Mouse (Mus musculus) adrenal gland, postnatal 10 days (tissue): ENCODE measurements at regions not wholly inside any gene's neighbourhood (a gene's known extent, or its start where the extent isn't known, plus 50 kb on each side); places are given as distances from the start of the nearest gene placed in this dataset.
A peak's percentile ranks its signal among the peaks of the same experiment; 100 is the strongest.

Source experiments
- DNase-seq: peaks from one replicate; pipeline ENCODE4 v3.0.0; 2021; ENCODE audit warnings: mixed read lengths

DNA sequence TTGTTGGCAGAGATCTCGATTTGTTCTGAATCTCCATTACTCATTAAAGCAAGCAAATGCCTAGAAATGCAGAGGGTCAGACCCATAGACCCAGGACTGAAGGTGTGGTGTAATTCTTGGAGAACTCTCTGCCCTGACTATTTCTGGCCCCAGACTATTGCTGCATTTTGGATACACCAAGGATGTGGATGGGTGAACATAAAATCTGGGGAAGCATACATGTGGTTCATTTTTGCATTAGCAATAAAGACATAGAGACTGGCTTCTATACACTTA lies 303.0 kb downstream of the Meis1 start:
- DNase-seq = no peak

- no peak for DNase-seq
These were observed 303.5 kb downstream of the Meis1 start for GRCm38 (mm10) chr11:18715050-18715850.

DNA sequence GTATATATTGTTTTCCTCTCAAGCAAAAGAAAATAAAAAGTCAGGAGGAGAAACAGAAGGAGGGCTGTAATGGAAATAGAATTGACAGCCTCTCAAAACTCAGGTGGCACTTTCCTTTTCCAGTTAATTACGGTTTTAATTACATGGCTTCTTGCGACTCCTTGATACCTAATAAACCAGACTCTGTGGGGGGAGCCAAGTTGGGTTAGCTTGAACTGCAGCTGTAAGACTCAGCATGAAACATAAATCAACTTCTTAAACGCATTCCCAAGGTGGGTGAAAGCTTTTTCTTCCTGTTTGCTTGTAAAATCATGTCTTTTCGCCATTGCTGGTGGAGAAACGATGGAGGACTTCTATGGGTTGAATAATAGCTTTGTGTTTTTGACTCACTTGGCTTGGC lies 304.4 kb downstream of the Meis1 start:
- DNase-seq = no peak

- no peak for DNase-seq
These were observed 306.1 kb downstream of the Meis1 start for GRCm38 (mm10) chr11:18712642-18713053.

DNA sequence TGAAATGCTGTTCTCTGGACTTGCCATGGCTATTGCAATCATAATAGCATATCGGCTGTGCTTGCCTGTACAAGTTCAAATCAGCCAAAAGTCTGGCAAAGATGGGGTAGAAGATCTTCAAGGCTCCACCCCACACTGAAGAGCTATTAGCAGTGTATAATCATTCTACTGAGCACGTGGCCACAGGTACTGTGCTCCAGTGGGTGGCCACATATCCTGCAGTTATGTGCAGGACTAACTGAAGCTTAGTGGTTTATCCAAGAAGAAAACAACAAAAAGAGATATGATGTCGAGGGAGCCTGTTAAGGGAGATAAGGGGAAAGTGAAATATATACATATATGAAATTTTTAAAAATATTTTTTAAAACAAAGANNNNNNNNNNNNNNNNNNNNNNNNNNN lies 309.2 kb downstream of the Meis1 start:
- no peak for DNase-seq

GRCm38 (mm10) chr11:18681593-18681992 lies 337.2 kb downstream of the Meis1 start:
- DNase-seq = no peak

GRCm38 (mm10) chr11:18676876-18677275 lies 341.9 kb downstream of the Meis1 start:
- no peak for DNase-seq

DNA sequence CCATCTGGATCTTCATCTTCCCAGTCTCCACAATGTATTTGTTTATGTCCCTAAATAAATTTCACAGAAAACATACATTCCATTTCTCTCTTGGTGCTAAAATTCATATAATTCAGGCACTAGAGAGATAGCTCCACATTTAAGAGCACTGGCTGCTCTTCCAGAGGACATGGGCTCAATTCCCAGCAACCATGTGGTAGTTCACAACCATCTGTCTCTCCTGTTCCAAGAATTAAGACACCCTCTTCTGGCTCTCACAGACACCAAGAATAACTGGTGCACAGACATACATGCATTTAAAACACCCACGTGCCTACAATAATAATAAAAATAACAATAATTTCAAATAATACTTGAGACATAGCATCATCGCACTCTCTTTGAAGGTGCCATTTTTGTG lies 347.8 kb downstream of the Meis1 start:
- DNase-seq = no peak

- DNase-seq = no peak
These were observed 349.5 kb downstream of the Meis1 start for GRCm38 (mm10) chr11:18669322-18669721.

DNA sequence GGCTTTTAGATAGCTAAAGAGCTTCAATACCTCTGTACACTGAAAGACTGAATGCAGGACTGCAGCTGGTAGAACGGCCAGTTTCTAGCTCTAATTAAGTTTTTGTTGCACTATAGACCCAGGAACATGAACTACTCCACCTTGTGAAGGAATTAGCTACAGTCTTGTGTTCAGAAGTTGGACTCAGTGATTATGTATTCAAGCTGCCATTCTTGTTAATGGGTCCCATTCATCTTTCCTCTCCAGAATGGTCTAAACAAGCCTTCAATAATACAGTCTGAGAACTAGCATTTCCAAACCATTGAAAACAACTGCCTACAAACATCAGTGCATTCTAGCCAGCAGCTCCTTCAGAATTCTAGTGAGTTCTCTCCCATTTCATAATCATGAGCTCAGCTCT lies 362.4 kb downstream of the Meis1 start:
- no peak for DNase-seq

DNA sequence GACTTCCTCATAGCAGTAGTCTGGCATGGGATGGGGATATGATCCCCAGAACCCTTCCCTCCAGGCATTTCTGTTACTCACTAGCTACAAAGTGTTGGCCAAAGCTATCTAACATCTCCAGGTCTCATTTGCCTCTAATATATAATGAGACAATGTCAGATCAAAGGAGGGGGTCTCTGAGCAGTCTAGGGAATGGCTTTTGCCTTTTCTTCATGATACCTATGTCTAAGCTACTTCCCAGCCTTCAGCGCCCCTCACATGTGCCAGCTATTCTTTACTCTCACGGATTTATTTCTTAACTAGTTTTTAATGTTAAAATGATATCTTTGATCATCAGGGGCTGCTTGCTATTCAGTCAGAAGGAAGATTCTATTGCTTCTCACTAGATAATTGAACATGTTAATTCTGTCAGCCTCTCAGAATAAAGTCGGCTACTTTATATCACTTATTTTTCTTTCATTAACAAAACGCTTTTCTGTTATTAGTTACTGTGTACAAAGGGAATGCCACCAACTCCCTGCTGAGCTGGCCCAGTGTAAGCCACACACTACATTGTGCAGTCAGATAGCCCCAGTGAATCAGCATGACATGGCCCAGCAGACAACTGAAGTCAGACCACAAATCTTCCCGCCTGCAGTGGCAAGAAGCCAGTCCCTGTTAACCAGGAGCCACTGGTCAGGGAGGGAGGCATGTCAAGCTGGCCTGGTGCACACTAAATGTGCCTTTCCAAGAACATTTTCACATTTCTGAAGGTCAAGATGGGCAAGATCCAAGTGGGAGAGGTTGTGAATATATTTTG lies 386.6 kb downstream of the Meis1 start:
- peak; percentile 39 for DNase-seq

DNA sequence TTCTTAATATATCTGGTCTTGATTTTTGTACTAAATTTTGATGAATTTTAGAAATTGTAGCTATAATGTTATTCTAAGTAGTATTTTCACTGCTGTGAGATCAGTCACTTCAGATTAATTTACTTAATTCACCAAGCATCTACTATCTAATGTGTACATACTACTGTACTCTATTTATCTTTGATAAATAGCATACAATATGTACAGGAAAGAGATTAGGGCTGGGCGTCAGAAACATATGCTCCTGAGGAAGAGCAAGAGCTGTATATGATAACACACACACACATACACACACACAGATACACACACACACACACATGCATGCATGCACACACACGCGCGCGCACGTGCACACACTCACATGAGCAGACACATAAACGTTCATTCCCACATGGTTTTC lies 387.2 kb downstream of the Meis1 start:
- no peak for DNase-seq

- DNase-seq = no peak
These were observed 397.0 kb downstream of the Meis1 start for GRCm38 (mm10) chr11:18621777-18622176.

GRCm38 (mm10) chr11:18604836-18605235 lies 413.9 kb downstream of the Meis1 start:
- no peak for DNase-seq

GRCm38 (mm10) chr11:18601568-18602182 lies 417.1 kb downstream of the Meis1 start:
- no peak for DNase-seq

- no peak for DNase-seq
These were observed 420.4 kb downstream of the Meis1 start for GRCm38 (mm10) chr11:18598349-18598748.

DNA sequence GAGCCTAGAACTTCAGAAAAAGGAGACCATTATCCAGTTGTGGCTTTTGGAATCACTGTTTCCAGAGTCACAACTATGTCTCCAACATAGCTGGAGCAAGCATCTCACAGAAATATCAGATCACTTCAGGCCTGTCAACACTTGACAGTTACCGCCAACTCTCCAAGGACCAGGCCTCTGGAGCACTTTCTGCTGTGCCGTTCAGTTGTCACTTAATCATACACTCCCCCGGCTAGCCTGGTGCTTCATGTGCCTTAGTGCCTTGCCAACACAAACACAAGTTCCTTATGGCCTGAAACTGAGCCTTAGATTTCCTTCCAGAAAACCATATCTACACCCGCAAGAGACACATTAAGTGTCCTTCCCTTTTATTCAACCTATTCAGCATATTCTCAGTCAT lies 421.8 kb downstream of the Meis1 start:
- DNase-seq = no peak

GRCm38 (mm10) chr11:18590487-18590886 lies 428.3 kb downstream of the Meis1 start:
- no peak for DNase-seq

GRCm38 (mm10) chr11:18586468-18586867 lies 432.3 kb downstream of the Meis1 start:
- no peak for DNase-seq

- no peak for DNase-seq
These were observed 433.8 kb downstream of the Meis1 start for GRCm38 (mm10) chr11:18585031-18585430.

DNA sequence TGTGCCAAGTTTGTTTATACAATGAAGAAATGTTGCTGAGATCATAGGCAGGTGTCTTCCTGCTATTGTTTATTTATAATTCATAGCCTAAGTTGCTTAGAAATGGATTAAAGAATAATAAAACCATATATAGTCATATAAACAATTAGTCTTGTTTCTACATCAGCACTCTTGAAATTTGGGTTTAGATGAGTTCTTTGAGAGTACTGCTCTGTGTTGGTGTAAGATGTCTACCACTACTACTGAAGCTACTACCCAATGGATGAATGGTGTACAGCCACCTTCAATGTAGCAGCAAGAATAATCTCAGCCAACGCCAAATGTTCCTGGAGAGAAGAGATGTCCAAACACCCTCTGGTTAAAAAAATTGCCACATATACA lies 436.0 kb downstream of the Meis1 start:
- DNase-seq = no peak

DNA sequence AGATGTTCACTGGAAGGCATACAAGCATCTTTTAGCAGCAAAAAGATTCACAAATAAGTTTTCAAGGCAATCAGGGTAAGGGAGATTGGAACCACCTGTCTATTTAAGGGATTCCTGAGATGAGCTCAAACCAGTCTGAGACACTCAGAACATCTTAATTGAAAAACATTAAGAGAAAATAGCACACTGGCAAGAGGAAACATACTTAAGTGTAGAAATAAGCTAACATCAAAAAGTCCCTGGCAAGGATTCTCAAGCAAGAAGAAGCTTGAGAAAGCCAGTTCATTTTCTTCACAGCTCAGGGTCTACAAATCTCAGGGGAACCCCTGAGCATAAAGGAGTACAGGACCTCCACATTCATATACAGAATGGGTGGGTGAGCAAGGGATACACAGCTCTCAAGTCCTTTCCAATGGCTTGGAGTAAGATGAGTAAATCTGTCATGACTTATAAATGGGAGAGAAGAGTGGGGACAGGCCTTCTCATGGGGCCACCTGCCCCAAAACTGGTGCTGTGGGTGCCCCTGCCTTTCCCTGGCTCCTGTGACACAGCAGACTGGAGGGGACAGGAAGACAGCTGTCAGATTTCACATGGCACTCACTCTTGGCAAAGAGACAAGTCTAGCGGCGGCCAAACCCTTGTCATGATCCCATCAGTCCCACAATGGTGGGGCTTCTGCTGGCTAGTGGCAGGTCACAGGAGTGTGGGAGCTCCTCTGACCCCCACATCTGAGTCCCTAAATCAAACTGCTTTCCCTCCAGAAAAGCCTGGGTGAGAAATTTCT lies 436.6 kb downstream of the Meis1 start:
- peak; percentile 25 for DNase-seq
